Mouse (Mus musculus) ES-E14 (cell line): ENCODE results near the gene Sec62. TPM values are rescaled to one million over a fixed set of nuclear protein-coding genes. Genes with fewer than 3 reads are reported as not detected.

Experiments
- DNase-seq: peaks from one replicate; pipeline ENCODE4 v3.0.0-alpha.2; 2013; ENCODE audit warnings: low read depth, low spot score
- H3K27ac ChIP-seq: 2 replicates; pipeline ENCODE4 v1.5.1; 2012; ENCODE audit warnings: low read depth, mild to moderate bottlenecking, low read length, moderate library complexity, mixed read lengths; ENCODE audit not compliant: poor library complexity, insufficient read depth, severe bottlenecking
- H3K36me3 ChIP-seq: 2 replicates; pipeline ENCODE4 v1.6.1; 2012; ENCODE audit warnings: mild to moderate bottlenecking, low read length, moderate library complexity, mixed read lengths; ENCODE audit not compliant: control insufficient read depth, poor library complexity, insufficient read depth, severe bottlenecking
- H3K4me1 ChIP-seq, 2 experiments: fragments of 150-350 bp in 1 of 2; sonication (generic) in 1 of 2; 2 replicates each; pipeline ENCODE4 v1.6.1; 2012; ENCODE audit warnings: low read length in 2 of 2, mild to moderate bottlenecking in 1 of 2, mixed read lengths in 1 of 2; ENCODE audit not compliant: control insufficient read depth in 2 of 2, insufficient read depth in 2 of 2, poor library complexity in 1 of 2
- H3K4me3 ChIP-seq, 2 experiments: fragments of 150-350 bp in 1 of 2; sonication (generic) in 1 of 2; 2 replicates each; pipeline ENCODE4 v1.5.1; 2012; ENCODE audit warnings: low read length in 2 of 2, low read depth in 1 of 2, mild to moderate bottlenecking in 1 of 2, mixed read lengths in 1 of 2; ENCODE audit not compliant: insufficient read depth in 1 of 2, poor library complexity in 1 of 2, severe bottlenecking in 1 of 2
- H3K9ac ChIP-seq: 2 replicates; pipeline ENCODE4 v1.6.1; 2012; ENCODE audit warnings: low read depth, mild to moderate bottlenecking, low read length, mixed read lengths; ENCODE audit not compliant: poor library complexity, insufficient read depth, severe bottlenecking
- H3K9me3 ChIP-seq: fragments of 150-350 bp; sonication (generic); 2 replicates; pipeline ENCODE4 v1.6.1; 2012; ENCODE audit warnings: low read depth, mild to moderate bottlenecking, low read length; ENCODE audit not compliant: control insufficient read depth, insufficient read depth
- CHD2 ChIP-seq: IDR thresholded peaks from 2 replicates; pipeline ENCODE4 v1.6.1; 2014; ENCODE audit warnings: mild to moderate bottlenecking, low read depth, low read length, inconsistent platforms
- HCFC1 ChIP-seq: IDR thresholded peaks from 2 replicates; pipeline ENCODE4 v1.6.1; 2012; ENCODE audit warnings: low read length, inconsistent platforms, borderline replicate concordance; ENCODE audit not compliant: insufficient read depth
- MAFK ChIP-seq: IDR thresholded peaks from 2 replicates; pipeline ENCODE4 v1.6.1; 2014; ENCODE audit warnings: mild to moderate bottlenecking, low read depth, low read length, inconsistent platforms; ENCODE audit not compliant: insufficient read depth
- ZC3H11A ChIP-seq: IDR thresholded peaks from 2 replicates; pipeline ENCODE4 v1.6.1; 2012; ENCODE audit warnings: low read depth, mild to moderate bottlenecking, inconsistent platforms, low read length, borderline replicate concordance
- ZNF384 ChIP-seq: IDR thresholded peaks from 2 replicates; pipeline ENCODE4 v1.6.1; 2012; ENCODE audit warnings: low read depth, low read length, inconsistent platforms
- in situ Hi-C, 2 experiments: fragments of 600-800 bp; cut with MboI; formaldehyde crosslinking; loops; one replicate each; pipeline ENCODE4 v1.15.1; 2025; ENCODE audit warnings: low sequenced_read_pairs in 2 of 2, inconsistent platforms in 1 of 2; ENCODE audit not compliant: unreplicated experiment in 2 of 2
- total RNA-seq: library from RNA; depleted of rRNA; stranded (reverse); fragments of 300-350 nt; gene quantifications from 2 replicates; pipeline ENCODE4 v1.2.3, GENCODE M21; 2012

The Sec62 gene
- total RNA-seq, 1 experiment, result 75.7 TPM

GRCm38 (mm10) chr3:30822163-30822562, 29.5 kb downstream of the Sec62 start:
- Histone ChIP-seq H3K4me1 (no peaks in the 10 kb centered on the region), H3K9me3 (no peaks in the 10 kb centered on the region), H3K36me3 (peaks cover 11% of the 10 kb centered on the region), H3K27ac (no peak overlapping the region), H3K4me3 (no peak overlapping the region), H3K9ac (no peak overlapping the region)
- no peak for TF ChIP-seq CHD2
- no peak for TF ChIP-seq MAFK
- TF ChIP-seq ZC3H11A, result no peak
- TF ChIP-seq ZNF384, result no peak
- no peak for TF ChIP-seq HCFC1
- DNase-seq, result no peak
- in situ Hi-C loops, result no loop called here

- Histone ChIP-seq H3K4me1 (no peaks in the 10 kb centered on the region), H3K9ac (no peak overlapping the region), H3K9me3 (no peaks in the 10 kb centered on the region), H3K4me3 (no peak overlapping the region), H3K27ac (no peak overlapping the region), H3K36me3 (no peaks in the 10 kb centered on the region)
- no peak for DNase-seq
- in situ Hi-C loops, result no loop called here
- TF ChIP-seq ZNF384 (no peak), MAFK (no peak), HCFC1 (no peak), CHD2 (no peak)
These were observed 33.4 kb downstream of the Sec62 start for GRCm38 (mm10) chr3:30826069-30826468.

DNA sequence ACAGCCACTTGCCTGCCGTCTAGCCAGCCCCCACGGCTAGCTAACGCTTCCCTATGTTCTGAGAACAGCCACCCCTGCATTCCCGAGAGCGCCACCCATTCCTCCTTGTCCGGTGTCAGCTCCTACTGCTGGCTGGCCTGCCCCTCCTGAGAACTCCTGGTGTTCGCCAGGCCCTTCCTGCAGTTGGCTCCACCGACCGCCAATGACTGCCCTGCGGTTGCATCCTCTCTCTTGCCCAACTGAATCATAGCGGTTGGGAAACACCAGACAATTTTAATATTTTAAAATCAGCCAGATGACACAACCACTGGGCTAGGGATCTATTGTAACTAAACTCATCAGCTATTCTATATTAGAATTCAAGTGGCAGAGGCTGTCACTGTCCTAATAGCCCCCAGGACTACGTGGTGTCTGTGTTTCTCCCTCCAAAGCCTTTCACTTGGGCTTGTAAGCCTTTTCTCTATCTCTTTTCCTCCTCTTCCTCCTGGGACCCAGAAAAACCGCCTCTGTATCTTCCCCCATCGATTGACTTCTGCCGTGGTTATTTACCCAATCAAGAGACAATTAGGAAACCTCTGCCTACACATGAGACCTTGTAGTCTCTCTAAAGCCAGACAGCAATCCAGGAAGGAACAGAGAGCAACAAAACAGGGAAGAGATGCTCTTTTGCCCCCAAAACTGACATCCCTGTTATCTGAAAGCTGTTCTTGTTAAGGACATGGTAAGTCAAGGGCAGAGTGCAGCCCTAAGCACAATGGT, 39.4 kb downstream of the Sec62 start:
- H3K9me3 ChIP-seq, result no peaks in the 10 kb centered on the region
- no peak overlapping the region for H3K27ac ChIP-seq
- no peak overlapping the region for H3K4me3 ChIP-seq
- no peak overlapping the region for H3K9ac ChIP-seq
- TF ChIP-seq CHD2, result no peak
- no peak for TF ChIP-seq ZNF384
- TF ChIP-seq ZC3H11A, result no peak
- TF ChIP-seq MAFK, result no peak
- TF ChIP-seq HCFC1, result no peak
- no peaks in the 10 kb centered on the region for H3K36me3 ChIP-seq
- no peak for DNase-seq
- no peaks in the 10 kb centered on the region for H3K4me1 ChIP-seq
- in situ Hi-C loops, result no loop called here

GRCm38 (mm10) chr3:30833254-30833653, 40.6 kb downstream of the Sec62 start:
- DNase-seq, result no peak
- no peaks in the 10 kb centered on the region for H3K4me1 ChIP-seq
- no peaks in the 10 kb centered on the region for H3K9me3 ChIP-seq
- no peak overlapping the region for H3K4me3 ChIP-seq
- in situ Hi-C loops, result no loop called here
- H3K27ac ChIP-seq, result no peak overlapping the region
- no peak for TF ChIP-seq HCFC1
- TF ChIP-seq ZC3H11A, result no peak
- H3K36me3 ChIP-seq, result no peaks in the 10 kb centered on the region
- H3K9ac ChIP-seq, result no peak overlapping the region

GRCm38 (mm10) chr3:30845755-30846154, 53.1 kb downstream of the Sec62 start:
- in situ Hi-C loops, result no loop called here
- peaks cover 2% of the 10 kb centered on the region in 2 experiments; a peak in 1 of 4 replicates for H3K4me1 ChIP-seq
- H3K27ac ChIP-seq, result no peak overlapping the region
- no peaks in the 10 kb centered on the region for H3K36me3 ChIP-seq
- no peaks in the 10 kb centered on the region for H3K9me3 ChIP-seq
- H3K4me3 ChIP-seq, result no peak overlapping the region
- DNase-seq, result no peak
- no peak for TF ChIP-seq CHD2
- no peak for TF ChIP-seq HCFC1
- no peak for TF ChIP-seq ZC3H11A
- TF ChIP-seq MAFK, result no peak
- TF ChIP-seq ZNF384, result no peak
- H3K9ac ChIP-seq, result no peak overlapping the region
